Mouse (Mus musculus) heart, adult 18-20 months (tissue): ENCODE data around the gene Rnd2. TPM values are rescaled to one million over a fixed set of nuclear protein-coding genes. Genes with fewer than 3 reads are reported as not detected.
"Not testable (repeated sequence)": the region's sequence is repeated elsewhere in the genome, so short reads cannot be mapped to it uniquely, and the experiment has no call there.

ENCODE experiments used
- DNase-seq, 2 experiments: peaks; one replicate each; pipeline ENCODE4 v3.0.0; 2021 to 2022; ENCODE audit warnings: mixed read lengths in 1 of 2
- long read RNA-seq, 2 experiments: library from polyadenylated mRNA; stranded (forward); transcript quantifications; one replicate each; pipeline ENCODE4 v2.0.0; 2021
- total RNA-seq, 2 experiments: library from RNA; stranded (reverse); gene quantifications; 2 replicates each; pipeline ENCODE4 v1.2.3; 2021

Gene Rnd2
- total RNA-seq: 1 to 10 TPM; 5.1 to 6.2 TPM
- long read RNA-seq, experiment 1, partial matches to known transcripts: 0 of 6 reads
- long read RNA-seq, experiment 1, other reads (novel, unspliced or antisense): 2 of 6 reads
- long read RNA-seq, experiment 2: 0 reads

DNA sequence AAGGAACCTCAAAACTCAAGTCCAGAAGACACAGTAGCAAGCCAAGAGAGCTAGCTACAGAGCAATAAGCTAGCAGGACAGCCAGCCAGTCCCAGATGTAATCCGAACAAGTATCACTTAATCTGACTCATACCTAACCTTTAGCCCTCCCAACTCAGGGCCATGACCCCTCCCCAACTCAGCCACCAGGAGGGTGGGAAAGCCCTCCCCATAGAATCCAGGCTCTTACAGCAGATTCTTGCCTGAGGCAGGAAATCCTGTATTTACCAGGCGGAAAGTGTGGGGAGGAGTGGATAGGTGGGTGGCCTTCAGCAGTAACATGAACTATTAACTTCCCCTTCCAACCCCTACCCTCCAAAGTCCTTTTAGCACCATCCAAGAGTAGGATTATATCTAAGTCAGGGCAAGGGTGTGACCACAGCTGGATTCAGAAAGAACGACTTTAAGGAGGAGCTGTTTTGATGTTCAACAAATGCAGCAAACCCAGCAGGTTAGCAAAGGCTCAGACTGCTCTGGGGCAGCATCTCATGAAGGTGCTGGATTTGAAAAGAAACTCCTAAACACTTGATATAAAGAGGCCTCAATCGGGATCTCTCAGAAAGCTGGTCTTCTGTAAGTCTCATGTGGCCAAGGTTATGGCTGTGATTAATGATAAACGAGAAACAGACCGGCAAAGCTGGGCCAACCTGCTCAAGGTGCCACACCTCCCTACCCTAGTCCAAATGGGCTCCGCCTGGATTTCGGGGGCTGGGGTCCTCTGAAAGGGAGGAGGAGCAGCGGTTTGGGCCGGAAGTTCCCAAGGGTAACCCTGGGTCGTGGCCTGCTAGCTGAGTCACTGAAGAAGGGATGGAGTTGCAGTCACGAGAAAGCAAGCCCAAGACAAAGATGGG is at the start of gene Rnd2:
Gene Rnd2, plus strand, starts transcription at position 789 of the 890 bp plus-strand sequence.
- peak in 1 of 2 experiments; percentile 32 for DNase-seq

DNA sequence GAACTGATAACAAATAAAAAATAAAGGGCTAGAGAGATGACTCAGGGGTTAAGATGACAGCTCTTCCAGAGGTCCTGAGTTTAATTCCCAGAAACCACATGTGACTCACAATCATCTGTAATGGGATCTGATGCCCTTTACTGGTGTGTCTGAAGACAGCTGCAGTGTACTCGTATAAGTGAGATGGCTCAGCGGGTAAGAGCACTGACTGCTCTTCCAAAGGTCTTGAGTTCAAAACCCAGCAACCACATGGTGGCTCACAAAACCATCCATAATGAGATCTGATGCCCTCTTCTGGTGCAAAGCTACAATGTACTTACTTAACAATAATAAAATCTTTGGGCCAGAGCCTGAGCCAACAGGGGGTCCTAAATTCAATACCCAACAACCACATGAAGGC is 49.5 kb upstream of the Rnd2 start:
- no peak for DNase-seq

DNA sequence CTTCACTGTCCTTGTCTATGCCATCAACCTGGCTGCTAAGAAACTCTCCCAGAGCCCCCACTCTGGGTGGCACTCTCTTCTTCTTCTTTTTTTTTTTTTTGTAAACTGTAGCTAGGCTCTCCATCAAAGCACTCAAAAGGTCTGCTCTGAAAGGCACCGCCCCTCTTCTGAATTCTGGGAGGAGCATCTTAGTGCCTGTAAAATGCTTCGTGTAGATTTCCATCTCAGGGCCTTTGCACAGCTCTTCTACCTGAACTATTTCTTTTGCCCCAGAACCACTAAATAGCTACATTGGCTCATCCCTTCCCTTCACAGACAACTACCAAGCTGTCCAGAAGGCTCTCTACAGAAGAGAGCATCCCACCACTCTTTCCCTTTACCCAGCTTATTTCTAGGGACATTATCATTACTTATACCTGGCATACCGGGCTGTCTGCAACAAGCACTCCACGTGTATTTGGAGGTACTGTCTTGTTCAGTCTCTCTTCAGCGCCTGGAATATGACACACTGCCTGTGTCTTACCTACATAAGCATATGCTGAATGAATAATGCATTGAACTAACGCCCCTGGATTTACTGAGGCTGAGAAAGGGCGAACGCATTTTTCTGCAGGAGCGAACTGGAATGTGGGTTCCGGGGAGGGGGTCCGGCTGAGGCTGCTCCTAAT is 48.2 kb upstream of the Rnd2 start:
- DNase-seq: no peak

DNA sequence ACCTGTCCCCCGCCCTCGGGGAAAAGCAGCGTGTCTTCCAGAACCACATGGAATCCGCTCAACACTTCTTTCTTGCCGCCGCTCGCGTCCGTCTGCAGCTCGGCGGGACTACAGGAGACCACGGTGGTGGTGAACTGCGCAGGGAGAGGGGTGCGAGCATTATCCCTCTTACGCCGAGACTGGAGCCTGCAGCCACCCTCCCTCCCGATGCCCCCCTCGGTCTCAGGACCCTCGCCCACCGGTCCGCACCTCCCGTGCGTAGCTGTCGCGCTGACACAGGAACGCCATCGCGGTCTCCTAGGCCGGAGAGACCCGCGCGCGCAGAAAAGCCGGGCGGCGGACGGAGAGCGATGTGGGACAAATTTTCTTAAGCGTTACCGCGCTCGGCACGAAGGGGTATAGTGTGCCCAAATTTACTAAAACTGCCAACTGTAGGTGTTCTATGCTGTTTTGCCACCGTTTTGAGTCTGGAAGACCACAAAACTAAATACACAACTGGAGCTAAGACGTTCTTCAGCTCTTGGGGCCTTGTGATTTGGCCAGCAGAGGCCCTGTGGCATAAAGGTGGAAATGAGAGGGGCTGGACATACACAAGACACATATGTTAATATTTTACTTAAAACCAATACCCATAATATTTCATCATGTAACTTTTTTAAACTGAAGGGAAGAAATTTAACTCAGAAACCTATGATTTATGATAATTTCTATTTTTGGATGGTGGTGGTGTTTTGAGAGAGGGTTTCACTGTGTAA is 47.5 kb upstream of the Rnd2 start, which contains the start of gene Aarsd1:
Gene Aarsd1, minus strand, starts transcription at position 515 of the 755 bp plus-strand sequence.
- DNase-seq: peak; percentile 90 to 95

GRCm38 (mm10) chr11:101418991-101419390 is 45.8 kb upstream of the Rnd2 start:
- DNase-seq: no peak

GRCm38 (mm10) chr11:101419610-101420009 is 45.2 kb upstream of the Rnd2 start:
- no peak for DNase-seq

- no peak for DNase-seq
Measured at GRCm38 (mm10) chr11:101420148-101420547, 44.7 kb upstream of the Rnd2 start.

- peak; percentile 21 to 51 for DNase-seq
Measured at GRCm38 (mm10) chr11:101424105-101424851, 40.5 kb upstream of the Rnd2 start, which contains the start of gene Gm27029. TSS of gene Gm27029 (minus strand) at chr11:101424796.

- peak; percentile 98 to 99 for DNase-seq
Measured at GRCm38 (mm10) chr11:101424925-101425813, 39.6 kb upstream of the Rnd2 start, which contains the start of the genes Rundc1 and Ptges3l. TSS of gene Rundc1 (plus strand) at chr11:101425085. TSS of gene Ptges3l (minus strand) at chr11:101425333.

GRCm38 (mm10) chr11:101426165-101426564 is 38.6 kb upstream of the Rnd2 start:
- no peak for DNase-seq

DNA sequence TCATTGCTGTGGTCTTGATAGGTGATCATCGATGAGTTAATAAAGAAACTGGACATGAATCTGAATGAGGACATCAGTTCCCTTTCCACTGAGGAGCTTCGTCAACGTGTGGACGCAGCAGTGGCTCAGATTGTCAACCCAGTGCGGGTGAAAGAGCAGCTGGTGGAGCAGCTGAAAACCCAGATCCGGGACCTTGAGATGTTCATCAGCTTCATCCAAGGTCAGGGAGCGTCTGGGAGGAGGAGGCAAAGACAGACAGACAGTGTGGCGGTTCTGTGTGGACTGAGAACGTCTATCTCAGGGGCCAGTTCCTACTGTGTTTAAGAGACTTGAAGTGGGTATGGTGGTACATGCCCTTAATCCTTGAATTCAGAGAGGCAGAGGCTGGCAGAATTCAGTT is 33.5 kb upstream of the Rnd2 start:
- no peak for DNase-seq

DNA sequence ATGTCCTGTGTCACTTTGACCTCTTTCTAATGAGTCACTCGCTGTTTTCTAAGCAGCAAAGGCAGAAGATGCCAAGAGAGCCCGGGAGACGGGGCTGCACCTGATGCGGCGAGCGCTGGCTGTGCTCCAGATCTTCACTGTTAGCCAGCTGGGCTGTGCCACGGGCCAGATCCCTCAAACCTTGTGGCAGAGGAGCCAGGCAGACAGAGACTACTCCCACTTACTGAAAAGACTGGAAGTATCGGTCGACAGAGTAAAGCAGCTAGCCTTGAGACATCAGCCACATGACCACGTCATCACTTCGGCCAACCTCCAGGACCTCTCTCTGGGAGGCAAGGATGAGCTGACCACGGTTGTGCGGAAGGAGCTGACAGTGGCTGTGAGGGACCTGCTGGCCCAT is 31.4 kb upstream of the Rnd2 start:
- DNase-seq: no peak

DNA sequence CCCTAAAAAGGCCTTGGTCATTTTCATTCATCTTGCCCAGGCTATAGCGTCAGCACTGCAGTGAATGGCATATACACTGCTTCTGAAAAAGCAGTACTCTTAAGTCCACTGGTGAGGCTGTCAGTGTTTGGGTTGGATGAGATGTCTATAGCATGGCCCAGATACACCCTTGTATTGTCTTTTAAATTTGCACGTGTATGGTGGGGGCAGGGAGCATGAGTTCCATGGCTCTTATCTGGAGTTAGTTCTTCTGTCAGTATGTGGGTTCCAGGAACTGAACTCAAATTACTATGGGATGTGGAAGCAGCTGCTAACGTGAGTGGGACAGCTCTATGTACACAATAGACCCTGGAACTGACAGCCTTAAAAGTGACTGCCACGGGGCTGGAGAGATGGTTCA is 29.0 kb upstream of the Rnd2 start:
- no peak for DNase-seq

DNA sequence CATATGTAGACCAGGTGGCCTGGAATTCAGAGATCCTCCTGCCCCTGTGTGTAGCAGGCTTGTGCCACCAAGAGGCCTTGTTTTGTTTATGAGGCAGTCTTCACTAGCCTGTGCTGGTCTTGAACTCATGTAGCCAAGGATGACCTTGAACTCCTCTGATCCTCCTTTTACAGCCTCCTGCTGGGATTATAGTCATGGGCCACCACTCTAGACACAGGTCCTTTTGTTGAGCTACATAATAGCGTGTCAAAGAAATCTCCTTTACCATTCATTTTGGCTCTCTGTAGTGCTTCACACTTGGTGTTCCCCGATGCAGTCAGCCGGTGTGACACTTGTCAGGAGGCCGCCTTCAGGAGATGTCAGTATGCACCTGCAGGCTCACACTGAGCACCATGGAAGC is 27.9 kb upstream of the Rnd2 start:
- DNase-seq: no peak

- not testable (repeated sequence) for DNase-seq
Measured at GRCm38 (mm10) chr11:101438006-101438405, 26.8 kb upstream of the Rnd2 start.

DNA sequence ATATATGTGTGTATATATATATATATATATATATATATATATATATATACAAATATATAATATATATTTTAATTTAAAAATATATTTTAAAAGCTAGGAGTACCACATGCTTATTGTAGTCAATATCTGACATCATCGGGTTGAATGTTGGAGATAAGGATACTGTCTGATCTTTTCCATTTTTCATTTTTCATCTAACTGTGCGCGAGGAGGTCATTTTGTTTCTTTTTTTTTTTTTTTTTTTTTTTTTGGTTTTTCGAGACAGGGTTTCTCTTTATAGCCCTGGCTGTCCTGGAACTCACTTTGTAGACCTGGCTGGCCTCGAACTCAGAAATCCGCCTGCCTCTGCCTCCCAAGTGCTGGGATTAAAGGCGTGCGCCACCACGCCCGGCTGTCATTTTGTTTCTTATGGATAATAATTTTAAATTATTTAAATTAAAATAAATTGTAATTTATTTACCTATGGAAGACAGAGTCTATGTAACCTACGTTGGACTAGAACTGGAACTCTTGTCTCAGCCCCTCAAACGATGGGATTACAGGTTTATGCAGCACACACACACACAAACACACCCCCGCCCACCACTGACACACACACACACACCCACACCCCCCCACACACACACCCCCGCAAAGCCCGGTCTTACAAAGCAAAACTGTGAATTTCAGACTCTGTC is 23.2 kb upstream of the Rnd2 start:
- DNase-seq: not testable (repeated sequence)

DNA sequence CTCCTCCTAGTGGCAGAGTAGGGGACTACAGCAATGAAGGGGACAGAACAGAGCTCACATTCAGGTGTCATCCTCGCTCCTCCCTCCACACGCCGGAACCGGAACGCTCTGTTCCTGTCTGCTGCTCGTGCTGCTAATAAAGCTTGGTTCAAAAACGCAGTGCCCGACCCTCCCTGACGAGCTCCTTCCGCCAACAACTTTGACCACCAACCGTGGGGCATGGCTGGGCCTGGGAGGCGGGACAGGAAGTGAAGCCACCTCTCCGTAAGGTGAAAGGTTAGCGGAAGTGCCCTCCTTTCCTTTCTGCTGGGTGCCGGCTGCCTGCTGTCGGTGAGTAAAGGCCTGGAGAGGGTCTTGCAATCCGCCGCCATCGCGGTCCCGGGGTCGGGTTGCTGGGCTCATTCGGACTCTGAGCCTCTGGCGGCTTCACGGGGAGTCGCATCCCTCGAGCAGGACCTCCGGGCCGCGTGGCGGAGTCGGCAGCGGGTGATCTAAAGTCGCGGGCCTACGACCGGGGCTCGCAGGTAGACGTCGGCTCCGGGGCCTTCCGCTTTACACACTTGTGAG is 22.6 kb upstream of the Rnd2 start, which contains the start of gene Rpl27:
Gene Rpl27, plus strand, starts transcription at position 172 of the 567 bp plus-strand sequence.
- peak; percentile 96 to 99 for DNase-seq

GRCm38 (mm10) chr11:101442760-101443159 is 22.0 kb upstream of the Rnd2 start:
- DNase-seq: no peak

DNA sequence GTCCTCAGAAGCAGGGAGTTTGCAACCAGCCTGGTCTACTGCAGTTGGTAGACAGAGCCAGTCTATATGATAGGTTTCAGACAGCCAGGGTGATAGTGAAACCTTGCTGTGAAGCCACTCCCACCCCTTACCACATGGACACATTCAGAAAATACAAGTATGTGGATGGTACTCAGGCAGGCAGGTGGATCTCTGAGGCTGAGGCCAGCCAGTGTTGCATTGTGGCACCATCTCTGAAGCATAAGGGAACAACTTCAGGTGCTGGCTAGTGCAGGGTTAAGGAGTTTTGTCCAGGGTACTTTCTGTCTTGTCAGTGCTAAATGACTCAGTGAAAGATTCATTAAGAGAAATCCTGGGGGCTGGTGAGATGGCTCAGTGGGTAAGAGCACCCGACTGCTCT is 18.5 kb upstream of the Rnd2 start:
- no peak for DNase-seq
